Mouse (Mus musculus): ENCODE data around the gene Cdc25b.

Cdc25b gene

DNA sequence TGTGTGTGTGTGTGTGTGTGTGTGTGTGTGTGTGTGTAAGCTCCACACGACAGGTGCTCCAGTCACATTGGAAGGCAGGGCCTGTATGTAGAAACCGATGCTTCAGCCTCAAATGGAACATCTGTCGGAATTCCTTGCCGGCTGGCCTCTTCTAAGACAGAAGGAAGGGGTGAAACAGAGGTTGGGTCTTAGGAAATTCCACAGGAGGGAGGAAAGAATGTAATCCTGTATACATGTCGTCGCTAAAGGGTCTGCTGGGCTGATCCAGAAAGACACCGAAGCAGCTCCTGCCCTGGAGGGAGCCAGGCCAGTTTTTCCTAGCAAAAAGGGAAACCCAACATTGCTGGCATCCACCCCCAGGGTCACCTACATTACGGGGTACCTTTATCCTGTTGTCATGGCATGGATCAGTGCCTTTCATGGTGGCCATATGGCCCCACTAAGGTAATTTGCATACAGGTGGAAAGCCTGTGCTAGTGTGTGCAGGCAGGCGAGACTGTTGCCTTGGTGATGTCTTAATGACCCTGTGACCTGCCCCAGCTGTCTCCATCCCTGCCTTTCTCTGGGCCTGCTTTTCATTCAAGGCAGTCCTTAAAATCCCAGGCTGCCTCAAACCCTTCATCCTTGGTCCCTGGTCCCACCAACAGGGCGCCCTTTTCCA is 3.7 kb downstream of the Cdc25b start:
- DNase-seq (ENCODE audit: low read depth, low spot score), result no peak

DNA sequence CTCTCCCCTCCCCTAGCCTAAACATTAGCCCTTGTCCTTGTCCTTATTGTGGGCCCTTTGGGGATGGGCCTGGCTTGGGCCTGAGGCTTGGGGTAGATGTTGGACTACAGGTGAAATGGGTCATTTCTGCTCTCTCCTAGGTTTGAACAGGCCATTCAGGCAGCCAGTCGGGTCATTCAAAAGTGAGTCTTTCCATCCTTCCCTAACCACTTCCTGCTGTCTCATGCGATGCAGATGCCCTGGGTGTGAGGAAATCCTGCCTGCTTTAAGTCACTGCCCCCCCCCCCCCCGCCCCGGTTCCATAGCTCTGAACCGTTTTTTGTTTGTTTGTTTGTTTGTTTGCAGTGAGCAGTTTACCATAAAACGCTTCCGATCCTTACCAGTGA is 4.2 kb downstream of the Cdc25b start:
- no peak for DNase-seq (ENCODE audit: low read depth, low spot score)

DNA sequence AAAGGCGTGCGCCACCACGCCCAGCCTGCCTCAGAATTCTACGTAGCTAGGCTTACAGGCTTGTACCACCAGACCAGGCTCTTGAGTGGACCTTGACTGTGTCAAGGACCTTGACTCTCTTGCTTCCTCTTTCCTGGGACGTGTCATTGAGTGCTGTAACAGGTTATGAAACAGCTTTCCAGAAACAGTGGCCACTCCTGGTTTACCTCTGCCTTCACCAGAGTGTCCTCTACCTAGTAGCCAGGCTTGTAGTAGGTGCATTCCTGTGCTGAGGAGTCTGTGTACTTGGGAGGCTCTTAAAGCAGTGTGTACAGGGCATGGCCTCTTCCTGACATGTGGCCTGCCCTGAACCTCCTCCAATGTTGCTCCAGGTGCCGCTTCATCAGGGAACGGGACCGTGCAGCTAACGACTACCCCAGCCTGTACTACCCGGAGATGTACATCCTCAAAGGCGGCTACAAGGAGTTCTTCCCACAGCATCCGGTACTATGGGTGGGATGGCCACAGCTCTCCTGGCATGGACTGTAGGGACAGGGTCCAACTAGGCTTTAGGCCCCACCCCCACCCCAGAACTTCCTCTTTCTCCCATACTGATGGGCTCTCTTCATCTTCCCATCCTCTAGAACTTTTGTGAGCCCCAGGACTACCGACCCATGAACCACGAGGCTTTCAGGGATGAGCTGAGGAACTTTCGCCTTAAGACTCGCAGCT is 10.0 kb downstream of the Cdc25b start:
- DNase-seq (ENCODE audit: low read depth, low spot score), result no peak

DNA sequence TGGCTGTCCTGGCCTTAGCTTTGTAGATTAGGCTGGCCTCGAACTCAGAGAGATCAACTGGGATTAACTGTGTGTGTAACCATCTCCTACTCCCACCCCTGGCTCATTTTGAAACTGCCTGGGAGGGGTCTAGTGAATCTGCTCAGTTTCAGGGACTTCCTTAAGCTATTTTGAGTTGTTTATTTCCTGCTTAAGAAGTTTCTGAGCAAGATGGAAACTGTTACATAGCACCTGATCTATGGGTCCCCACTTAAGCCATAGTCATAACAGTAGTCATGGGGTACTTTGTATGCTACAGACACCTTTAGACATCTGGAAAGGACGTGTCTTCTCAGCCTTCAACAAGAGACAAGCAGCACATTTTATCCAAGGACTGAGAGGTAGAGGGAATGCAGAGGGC is 14.0 kb downstream of the Cdc25b start:
- no peak for DNase-seq (ENCODE audit: low read depth, low spot score)

DNA sequence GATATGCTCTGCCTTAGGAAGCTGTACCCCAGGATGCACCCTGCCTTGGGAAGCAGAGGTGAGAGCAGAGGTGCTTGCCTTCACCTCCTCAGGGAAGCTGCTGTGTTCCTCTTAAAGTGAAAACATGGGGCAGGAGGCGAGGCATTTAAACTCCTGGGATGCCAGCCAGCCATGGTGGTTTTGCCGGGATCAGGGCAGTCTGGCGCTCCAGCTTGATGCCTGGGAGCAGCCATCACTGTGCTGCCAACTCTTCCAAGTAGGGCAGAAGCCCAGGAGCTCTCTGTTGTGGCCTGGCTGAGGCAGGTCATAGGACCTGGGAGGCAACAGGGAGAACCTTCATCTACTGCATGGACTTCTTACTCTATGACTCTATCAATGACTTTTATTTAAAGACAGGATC is 14.5 kb downstream of the Cdc25b start:
- no peak for DNase-seq (ENCODE audit: low read depth, low spot score)

DNA sequence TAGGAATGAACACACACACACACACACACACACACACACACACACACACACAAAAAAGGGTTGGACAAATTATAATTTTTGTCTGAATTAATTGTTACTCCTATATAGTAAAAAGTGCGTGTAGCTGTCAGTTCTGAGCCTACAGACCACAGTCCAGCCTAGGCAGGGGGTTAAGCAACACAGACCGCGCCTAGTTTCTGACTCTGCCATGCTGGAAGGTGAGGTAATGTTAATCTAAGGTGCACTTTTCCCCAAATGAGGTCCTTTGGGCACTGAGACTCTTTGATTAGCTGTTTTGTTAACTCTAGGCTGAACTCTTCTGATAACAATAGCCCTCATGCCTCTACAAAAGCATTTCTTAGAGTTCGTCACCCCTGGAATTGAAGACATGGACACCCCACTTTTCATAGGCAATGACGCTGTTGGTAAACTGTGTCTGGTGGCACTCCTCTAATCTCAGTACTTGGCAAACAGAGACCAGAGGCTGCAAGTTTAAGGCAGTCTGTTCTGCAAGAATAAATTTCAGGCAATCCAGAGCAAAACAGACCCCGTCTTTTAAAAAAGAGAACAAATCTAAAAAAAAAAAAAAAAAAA is 17.2 kb downstream of the Cdc25b start:
- no peak for DNase-seq (ENCODE audit: low read depth, low spot score)

DNA sequence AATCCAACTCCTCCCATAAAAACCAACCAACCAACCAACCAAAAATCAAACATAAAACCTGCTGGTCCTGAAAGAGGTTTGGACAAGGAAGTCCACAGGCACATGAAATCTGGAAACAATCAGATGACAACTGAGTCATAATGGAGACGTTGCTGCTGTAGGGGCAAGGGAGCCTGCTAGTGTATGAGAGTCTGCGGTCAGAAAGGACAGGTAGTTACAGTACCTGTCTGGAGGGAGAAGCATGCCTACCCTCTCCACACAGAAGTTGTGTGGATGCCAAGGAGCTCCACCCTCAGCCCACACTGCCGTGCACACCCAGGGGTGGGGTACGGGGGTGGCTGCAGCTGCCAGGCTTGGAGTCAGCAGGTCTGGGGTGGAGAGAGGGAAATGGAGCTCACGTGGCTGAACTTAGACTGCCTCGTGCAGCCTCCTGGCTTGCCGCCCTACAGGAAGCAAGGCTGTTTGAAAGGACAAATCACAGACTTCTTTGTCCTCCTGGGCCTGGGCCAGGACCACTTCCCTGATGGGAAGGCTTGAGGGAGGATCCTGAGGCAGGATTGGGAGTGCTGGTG is 17.7 kb downstream of the Cdc25b start:
- peak; percentile 90 for DNase-seq (ENCODE audit: low read depth, low spot score)

DNA sequence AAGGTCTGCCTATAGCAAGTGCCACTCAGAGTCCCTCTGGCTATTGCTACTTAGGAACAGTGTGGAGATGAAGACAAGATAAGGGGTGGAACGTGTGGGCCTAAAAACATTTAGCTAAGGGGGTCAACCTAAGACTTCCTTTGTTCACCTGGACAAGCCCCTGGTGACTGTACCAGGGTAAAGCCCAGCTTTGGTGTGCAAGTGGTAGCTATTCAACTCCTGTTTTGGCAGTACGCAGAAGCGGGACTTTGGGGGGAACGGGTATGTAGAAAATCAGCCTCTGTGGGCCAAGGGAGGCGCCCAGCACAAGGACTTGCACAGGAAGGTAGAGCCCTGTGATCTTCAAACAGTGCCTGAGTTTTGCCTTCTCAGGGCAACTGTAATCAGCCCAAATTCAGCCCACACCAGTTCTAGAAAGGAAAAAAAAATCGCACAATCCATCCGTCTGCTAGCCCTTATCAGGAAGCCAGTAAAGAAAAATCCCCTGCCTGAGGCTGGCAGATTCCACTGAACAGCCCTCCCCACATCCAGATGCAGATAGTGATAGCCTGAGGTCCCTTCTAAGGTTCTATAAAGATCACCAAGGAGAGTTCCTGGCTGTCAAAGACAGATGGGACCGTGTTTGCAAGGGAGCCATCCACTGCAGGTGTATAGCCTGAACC is 18.9 kb downstream of the Cdc25b start:
- no peak for DNase-seq (ENCODE audit: low read depth, low spot score)

DNA sequence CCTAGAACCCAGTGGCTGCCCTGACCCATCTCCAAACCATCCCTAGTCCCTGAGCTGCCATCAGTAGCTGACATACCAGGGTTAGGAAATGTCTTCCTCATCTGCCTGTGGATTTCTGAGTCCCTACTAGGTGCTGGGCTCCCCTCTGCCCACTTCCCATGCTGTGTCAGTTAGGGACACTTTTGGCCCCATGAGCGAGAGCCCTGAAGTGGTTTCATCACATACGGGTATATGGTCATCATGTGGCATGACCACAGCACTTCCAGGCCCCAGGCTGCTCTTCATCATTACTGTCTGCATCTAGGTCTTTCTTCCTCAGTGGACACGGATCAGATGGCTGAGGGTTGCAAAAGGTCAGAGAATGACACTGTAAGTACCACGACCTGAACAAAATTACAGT is 20.0 kb downstream of the Cdc25b start, which contains the start of gene Ap5s1:
Gene Ap5s1, plus strand, starts transcription at position 301 of the 400 bp plus-strand sequence.
- DNase-seq (ENCODE audit: low read depth, low spot score), result no peak

DNA sequence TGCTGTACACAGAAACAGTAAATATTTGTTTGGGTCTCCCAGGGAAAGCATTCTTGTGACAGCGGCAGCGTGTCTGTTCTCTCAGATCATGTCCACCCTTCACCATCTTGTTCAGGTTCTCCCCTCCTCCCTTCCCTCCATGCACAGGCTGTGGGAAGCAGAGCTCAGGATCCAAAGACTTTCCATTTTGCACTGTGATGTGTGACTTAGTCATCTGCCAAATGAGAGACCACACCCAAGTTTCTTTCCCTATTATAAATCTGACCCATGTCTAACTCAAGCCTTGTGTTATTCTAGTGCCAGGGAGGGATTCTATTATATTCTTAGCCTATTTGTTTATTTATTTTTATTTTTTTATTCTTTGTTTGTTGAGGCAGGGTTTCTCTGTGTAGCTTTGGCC is 21.6 kb downstream of the Cdc25b start:
- no peak for DNase-seq (ENCODE audit: low read depth, low spot score)

DNA sequence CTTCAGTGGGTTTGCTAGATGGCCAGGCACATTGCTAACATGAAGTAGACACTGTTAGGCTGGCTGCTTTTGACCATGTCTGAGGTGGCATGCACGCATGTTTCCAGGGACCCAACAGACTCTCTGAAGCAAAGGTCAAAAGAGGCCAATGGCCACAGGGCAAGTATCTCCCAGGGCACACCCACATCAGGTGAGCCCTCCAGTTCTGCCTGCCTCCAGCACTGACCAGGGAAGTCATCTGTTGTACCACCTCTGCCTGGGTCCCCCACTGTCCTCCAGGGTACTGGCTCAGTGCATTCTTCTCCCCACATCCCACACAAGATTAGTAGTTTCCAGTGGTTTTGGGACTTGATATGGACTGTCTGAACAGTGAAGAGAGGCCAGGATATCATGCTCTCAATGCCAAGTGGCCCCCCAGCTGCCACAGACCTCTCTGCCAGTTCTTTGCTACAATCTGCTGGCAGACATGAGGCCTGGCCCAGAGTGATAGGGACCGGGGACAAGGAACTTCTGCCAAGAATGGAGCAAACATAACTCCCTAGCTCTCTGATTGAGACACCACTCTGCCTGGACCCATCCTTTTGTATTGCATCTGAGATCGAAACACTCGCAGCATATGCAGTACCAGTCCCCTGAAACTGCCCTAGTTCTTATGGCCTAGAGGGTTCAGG is 22.5 kb downstream of the Cdc25b start:
- DNase-seq (ENCODE audit: low read depth, low spot score), result no peak

DNA sequence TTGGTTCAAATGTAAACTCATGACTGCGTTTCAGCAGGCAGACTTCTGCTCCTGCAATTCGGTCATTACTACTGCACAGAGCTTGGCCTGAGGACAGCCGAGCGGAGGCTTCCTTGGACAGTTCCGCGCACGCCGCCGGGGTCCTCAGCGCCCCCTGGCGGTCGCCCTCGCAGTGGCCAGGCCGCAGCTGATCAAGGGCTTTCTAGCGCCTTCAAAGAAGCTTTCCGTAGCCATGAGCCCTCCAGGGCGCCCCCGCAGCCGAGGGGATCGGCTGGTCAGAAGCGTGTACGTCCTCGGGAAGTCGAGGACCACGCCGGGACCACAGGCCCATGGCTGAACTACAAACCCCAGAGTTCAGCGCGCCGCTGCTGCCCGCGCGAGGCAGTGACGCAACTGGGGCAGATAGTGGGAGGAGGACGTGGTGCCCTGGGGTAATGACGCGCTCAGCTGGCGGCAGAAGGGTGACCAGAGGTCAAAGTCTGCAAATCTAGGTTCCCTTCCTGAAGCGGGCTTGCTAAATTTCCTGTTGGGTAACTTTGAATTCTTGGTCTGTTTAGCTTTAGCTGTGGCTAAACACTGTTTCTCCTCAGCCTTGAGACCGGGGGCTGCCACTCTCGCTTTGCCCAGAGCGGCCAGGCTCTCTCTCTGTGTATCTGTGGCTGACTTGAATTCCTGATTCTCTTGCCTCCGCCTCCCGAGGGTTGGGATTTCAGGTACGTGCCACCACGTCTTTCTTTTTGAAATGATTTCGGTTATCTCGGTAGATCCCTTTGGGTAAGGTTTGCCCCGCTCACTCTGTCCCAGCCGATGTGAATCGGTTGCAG is 23.4 kb downstream of the Cdc25b start:
- DNase-seq (ENCODE audit: low read depth, low spot score), result peak; percentile 91

DNA sequence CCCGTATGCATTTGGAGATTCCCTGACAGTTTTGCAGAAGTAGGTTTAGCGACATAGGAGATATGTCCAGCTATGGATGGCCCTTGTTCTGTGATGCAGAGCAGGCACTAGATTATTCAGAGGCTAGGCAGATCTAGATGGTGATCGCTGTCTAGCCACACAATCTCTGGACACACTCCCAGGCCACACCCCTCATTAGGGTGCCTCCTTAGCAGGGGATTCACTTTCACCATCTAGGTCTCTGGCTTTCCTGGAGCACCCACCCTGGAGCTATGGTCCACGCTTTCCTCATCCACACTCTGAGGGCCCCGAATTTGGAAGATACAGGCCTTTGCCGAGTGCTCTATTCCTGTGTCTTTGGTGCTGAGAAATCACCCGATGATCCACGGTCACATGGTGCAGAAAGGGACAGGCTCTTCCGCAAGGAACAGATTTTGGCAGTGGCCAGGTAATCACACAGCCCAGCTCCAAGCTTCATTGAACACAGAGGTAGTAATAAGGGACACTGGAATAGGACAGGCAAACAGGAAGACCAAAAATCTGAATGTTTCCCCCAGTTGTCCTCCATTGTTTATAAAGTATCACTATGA is 24.4 kb downstream of the Cdc25b start:
- DNase-seq (ENCODE audit: low read depth, low spot score), result peak; percentile 16

DNA sequence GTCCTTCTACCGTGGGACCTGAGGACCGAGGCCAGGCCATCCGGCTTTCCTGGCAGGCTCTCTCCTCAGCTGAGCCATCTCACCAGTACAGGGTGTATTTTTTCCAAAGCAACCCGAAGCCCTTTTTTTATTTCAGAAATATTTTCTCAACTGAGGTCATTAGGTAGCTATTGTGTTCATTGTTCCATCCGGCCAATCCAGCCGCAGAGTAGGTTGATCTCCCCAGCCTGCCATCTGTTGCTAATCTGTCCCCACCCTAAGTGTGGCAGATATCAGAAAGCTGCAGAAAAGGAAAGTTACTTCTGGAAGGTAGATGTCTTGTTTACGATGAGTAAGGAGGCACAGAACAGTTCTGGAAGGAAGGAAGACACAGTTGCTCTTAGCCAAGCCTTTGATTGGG is 27.0 kb downstream of the Cdc25b start:
- DNase-seq (ENCODE audit: low read depth, low spot score), result no peak

DNA sequence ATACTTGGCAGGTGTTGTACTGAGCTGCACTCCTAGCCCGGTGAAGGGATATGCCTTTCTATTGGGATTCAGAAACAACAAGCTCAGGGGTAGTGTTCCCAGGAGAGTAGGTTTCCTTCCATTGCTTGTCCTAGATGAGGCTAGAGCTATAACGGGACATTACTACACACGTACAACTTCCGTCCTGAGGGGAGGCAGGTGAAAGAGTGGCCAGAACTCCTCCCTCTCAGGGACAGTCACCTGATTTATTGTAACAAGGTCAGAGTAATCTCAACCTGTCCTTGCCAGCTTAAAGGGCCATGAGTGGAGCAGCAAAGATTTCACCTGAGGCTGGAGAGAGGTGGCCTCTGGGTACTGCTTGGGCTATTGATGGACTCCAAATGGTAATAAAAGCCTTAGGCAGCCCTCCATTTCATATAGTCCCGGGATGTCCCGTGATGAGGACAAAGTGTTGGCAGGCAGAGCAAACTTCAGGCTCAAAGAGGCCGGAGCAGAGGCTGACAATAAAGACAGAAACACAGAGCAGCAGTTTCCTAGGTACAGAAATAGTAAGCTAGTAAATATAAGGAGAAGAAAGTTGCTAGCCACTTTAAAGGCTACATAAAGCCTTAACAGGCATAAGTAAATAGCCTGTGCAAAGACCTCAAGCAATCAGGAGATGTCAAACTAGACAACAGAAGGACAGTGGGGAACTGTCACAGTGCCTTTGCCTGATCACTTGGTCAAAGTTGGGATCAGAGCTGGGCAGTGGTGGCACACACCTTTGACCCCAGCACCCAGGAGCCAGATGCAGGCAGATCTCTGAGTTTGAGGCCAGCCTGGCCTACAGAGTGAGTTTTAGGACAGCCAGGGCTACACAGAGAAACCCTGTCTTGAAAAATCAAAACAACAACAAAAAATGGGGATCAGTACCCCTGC is 29.5 kb downstream of the Cdc25b start:
- no peak for DNase-seq (ENCODE audit: low read depth, low spot score)

DNA sequence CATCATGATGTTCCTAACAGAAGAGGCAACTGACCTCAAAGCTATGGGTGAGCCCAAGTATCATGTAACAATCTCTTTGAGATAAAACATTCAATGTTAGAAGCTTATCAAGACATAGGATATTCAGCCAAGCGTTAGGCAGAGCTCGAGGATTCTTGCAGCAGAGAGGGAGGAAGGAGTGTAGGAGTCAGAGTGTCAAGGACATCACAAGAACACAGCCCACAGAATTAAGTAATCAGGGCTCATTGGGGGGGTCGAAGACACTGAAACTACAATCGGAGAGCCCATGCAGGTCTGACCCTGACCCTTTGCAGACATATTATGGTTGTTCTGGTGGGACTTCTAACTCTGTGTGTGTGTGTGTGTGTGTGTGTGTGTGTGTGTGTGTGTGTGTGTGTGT is 33.3 kb downstream of the Cdc25b start:
- no peak for DNase-seq (ENCODE audit: low read depth, low spot score)

DNA sequence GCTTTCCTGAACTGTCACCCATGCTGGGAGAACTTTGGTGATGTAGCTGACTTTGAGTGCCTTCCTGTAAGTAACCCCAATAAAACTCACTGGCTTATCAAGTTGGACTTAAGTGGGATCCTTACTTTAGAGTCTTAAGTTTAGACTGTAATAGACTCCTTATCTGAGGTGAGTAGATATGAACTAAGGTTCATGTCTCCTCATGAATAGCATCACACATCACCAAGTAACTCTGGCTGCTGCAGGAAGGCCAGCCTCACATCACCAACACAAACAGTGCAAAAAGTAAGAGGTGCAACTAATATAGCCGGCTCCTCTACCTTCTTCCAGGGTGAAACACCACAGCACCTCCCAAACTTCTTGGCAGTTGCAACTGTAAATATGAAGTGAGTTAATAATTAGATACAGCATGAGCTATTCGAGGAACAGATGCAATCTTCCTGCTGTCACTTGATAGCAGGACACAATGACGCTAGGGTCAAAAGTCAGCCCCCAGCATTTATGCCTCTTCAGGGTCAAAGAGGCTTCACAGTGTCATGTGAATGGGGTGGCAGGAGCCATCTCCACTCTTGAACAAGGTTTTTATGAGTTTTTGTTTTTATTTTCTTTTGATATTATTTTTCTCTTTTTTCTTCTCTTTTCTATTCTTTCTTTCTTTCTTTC is 35.2 kb downstream of the Cdc25b start:
- no peak for DNase-seq (ENCODE audit: low read depth, low spot score)

DNA sequence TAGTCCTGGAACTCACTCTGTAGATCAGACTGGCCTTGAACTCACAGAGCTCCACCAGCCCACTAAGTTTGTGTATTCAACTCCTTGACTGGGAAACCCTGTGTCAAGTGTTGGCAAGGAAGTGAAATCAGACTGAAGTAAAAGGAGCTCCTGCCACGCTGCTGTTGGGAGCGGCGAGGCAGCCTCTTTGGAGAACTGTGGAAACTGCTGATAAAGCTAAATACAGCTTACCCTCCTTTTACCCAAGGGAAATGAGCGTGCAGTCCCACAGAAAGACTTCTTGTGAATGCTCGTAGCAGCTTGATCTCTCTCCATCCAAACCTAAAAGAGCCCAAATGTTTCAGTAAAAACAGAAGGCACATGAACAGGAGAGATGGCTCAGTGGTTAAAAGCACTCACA is 35.8 kb downstream of the Cdc25b start:
- peak; percentile 17 for DNase-seq (ENCODE audit: low read depth, low spot score)

DNA sequence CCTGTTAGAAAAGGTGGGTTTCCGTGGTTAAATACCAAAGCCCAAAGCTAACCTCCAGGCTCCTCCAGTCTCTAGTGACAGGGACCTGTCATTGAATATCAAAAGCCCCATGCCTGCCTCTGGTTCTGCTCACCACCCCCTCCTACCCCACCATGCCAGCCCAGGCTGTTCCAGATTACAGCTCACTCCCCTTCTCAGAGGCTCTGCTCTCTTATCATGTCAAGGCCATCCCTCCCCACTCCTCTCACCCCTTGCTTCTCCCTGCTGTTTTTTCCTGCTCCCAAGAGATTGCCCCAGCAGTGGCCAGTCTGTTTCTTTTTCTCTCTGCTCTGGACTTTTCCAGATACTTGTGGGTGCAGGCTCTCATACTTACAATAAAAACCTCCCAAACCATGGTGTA is 36.8 kb downstream of the Cdc25b start:
- DNase-seq (ENCODE audit: low read depth, low spot score), result no peak
